Mouse (Mus musculus): ENCODE data around the gene Prss37. TPM values are rescaled to one million over a fixed set of nuclear protein-coding genes. Genes with fewer than 3 reads are reported as not detected.

The Prss37 gene
- not detected in 2 replicates for total RNA-seq (2021)
- long read RNA-seq: 0 reads

- DNase-seq: no peak
These were observed at the start of gene Prss37 for GRCm38 (mm10) chr6:40519408-40519807. TSS of gene Prss37 (minus strand) at chr6:40519508.

GRCm38 (mm10) chr6:40554950-40555349, 35.6 kb upstream of the Prss37 start, which contains the start of gene Olfr461:
TSS of gene Olfr461 (minus strand) at chr6:40555050.
- DNase-seq: no peak

GRCm38 (mm10) chr6:40544690-40545089, 25.4 kb upstream of the Prss37 start:
- DNase-seq: no peak

- DNase-seq: no peak
These were observed 26.1 kb downstream of the Prss37 start, which contains the start of gene Tas2r108 for GRCm38 (mm10) chr6:40493229-40493628. TSS of gene Tas2r108 (plus strand) at chr6:40493529.

- no peak for DNase-seq
These were observed 28.4 kb downstream of the Prss37 start, which contains the start of gene Tas2r137 for GRCm38 (mm10) chr6:40490933-40491332. TSS of gene Tas2r137 (plus strand) at chr6:40491233.

GRCm38 (mm10) chr6:40482318-40482717, 37.0 kb downstream of the Prss37 start:
- no peak for DNase-seq

GRCm38 (mm10) chr6:40479705-40480104, 39.6 kb downstream of the Prss37 start:
- no peak for DNase-seq

- DNase-seq: no peak
These were observed 43.2 kb downstream of the Prss37 start for GRCm38 (mm10) chr6:40476132-40476531.

- no peak for DNase-seq
These were observed 47.6 kb downstream of the Prss37 start for GRCm38 (mm10) chr6:40471720-40472010.

GRCm38 (mm10) chr6:40470916-40471719, 48.2 kb downstream of the Prss37 start, which contains the start of gene Ssbp1:
TSS of gene Ssbp1 (plus strand) at chr6:40471352.
- peak; percentile 89 for DNase-seq

- no peak for DNase-seq
These were observed 53.6 kb downstream of the Prss37 start for GRCm38 (mm10) chr6:40465710-40466109.

Other genes with a start within 250 kb of the Prss37 start
- 39.4 and 48.6 TPM in 2 replicates for gene Agk, start 194.3 kb downstream of the Prss37 start, total RNA-seq (2021)
- gene E330009J07Rik, start 83.4 kb downstream of the Prss37 start, total RNA-seq (2021): 16.3 and 21.1 TPM in 2 replicates
- gene Wee2, start 80.4 kb downstream of the Prss37 start, total RNA-seq (2021): not detected in 2 replicates
- gene Ssbp1, start 48.2 kb downstream of the Prss37 start, total RNA-seq (2021): 57.1 and 69.2 TPM in 2 replicates
- gene Tas2r137, start 28.3 kb downstream of the Prss37 start, total RNA-seq (2021): 0.49 TPM in 1 of 2 replicates, not detected in the other
- 0.95 TPM in 1 of 2 replicates, not detected in the other for gene Tas2r108, start 26.0 kb downstream of the Prss37 start, total RNA-seq (2021)
- gene Olfr461, start 35.5 kb upstream of the Prss37 start, total RNA-seq (2021): not detected in 2 replicates
- gene Olfr460, start 50.0 kb upstream of the Prss37 start, total RNA-seq (2021): not detected in 2 replicates
- 0.52 and 1.1 TPM in 2 replicates for gene Clec5a, start 66.3 kb upstream of the Prss37 start, total RNA-seq (2021)
- gene Tas2r138, start 93.8 kb upstream of the Prss37 start, total RNA-seq (2021): not detected in 2 replicates
- 3.0 TPM in 2 replicates for gene Mgam, start 109.3 kb upstream of the Prss37 start, total RNA-seq (2021)